Mouse (Mus musculus): ENCODE results near the gene Scin.
"Not testable (repeated sequence)": the region's sequence is repeated elsewhere in the genome, so short reads cannot be mapped to it uniquely, and the experiment has no call there.

Gene Scin

DNA sequence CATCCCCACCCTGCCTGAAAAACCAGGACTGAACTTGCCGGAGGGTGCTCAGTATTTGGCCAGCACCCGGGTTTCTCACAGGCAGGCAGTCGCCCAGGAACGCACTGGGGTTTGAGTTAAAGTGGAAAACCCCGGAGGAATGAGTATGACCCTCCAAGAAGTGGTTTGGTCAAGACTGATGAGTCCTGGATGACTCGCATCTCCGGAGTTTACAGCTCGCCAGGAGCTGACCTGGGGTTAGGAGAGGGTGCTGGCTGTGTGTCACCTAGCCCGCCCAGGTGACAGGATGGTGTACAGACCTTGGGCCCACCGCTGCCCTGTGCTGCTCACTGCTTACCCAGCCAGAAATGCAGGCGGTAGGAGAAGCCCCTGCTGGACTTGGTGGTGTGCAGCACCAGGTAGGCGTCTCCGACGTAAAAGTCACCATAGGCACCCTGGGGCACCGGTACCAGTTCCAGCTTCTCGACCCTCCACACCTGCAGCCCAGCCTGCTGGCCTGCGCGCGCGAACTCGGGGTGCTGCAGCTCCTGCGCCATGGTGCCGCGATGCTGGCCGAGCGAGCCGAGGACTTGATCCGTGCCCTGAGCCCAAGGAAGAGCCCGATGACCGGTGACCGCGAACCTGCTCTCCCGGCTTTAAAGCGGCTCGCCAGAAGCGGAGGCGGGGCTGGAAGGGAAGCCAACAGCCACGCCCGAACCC lies at the start of gene Scin:
TSS of gene Scin (minus strand) at position 656 of the 699 bp plus-strand sequence.
- DNase-seq (ENCODE audit: extremely low spot score, low spot score): peak; percentile 50

DNA sequence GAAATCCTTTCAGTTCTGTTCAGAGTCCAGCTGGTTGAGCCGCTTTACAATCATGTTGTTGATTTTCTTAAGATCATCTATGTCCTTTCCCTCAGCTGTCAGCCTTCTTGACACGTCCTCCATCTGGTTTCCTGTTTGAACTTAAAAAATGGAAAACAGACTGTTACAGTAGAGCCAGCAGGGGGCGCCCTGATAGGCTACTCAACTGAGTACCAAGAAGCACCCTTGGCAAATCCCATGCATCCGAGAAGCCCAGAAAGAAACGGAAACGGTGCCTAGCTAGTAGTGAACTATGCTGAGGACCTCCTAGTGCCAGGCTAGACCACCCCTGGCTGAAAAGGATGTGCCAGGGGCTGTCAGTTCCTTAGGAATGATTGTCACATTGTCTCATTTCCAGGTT lies 43.1 kb upstream of the Scin start:
- DNase-seq (ENCODE audit: extremely low spot score, low spot score): no peak

DNA sequence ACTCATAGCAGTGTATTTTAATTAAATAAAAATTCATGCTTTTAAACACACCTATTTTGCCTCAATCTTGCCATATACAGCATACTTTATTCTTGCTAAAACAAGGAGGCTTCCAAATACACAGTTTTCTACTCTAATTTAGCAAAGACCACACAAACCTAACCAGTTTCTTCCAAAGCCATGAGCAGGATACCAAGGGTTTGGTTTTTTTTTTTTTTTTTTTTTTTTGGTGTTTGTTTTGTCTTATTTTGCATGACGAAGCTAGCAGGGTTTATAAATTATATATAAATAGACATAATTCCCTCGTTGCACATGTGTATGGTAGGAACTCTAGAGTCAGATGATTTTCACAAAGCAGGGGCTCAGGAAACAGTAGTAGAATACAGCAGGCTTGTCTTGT lies 42.1 kb upstream of the Scin start:
- no peak for DNase-seq (ENCODE audit: extremely low spot score, low spot score)

DNA sequence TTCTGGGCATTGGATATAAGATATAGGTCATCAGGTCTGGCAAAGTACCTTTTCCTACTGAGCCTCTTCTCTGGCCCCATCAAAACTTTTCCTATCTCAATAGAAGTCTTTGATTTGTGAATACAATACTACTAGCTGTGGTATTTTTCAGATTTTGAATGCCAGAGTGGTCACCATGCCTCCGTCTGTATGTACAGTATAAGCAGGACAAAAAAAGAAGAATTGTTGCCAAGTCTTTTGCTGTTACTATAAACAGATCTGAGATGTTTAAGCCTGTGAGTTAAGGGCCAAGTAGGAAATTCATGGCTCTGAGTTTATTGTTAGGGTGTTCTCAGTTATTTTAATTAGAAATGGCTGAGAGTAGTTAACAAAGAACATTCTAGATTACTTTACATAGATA lies 41.1 kb upstream of the Scin start:
- DNase-seq (ENCODE audit: extremely low spot score, low spot score): not testable (repeated sequence)

DNA sequence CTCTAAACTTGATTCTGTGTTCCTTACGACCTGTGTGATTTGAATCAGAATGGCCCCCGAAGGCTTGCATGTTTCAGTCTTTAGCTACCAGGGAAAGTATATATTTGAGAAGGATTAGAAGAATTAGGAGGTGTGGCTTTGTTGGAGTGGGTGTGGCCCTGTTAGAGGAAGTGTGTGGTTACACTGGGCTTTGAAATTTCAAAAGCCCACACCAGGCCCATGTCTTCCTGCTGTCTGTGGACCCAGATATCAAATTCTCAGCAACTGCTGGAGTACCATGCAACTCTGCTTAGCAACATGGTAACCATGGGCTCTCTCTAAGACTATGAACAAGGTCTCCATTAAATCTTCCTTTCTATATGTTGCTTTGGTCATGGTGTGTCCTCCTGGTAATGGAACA lies 37.6 kb upstream of the Scin start:
- no peak for DNase-seq (ENCODE audit: extremely low spot score, low spot score)

DNA sequence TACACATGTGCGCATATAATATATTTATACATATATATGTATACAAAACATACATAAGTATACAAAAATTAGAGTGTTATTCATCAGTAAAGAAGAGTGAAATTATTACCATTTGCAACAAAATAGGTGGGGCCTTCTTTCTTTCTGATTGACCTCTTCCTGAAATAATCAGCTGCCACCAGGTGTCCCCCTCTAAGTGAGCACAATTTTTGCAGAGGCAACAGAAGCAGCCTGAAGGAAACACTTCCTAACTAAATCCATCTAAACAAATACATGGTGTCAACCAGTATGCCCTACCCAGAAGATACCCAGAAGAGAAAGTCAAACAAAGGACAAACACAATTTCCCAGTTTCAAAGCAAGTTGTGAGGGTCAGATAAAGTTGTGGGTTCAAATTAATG lies 35.6 kb upstream of the Scin start:
- DNase-seq (ENCODE audit: extremely low spot score, low spot score): no peak

DNA sequence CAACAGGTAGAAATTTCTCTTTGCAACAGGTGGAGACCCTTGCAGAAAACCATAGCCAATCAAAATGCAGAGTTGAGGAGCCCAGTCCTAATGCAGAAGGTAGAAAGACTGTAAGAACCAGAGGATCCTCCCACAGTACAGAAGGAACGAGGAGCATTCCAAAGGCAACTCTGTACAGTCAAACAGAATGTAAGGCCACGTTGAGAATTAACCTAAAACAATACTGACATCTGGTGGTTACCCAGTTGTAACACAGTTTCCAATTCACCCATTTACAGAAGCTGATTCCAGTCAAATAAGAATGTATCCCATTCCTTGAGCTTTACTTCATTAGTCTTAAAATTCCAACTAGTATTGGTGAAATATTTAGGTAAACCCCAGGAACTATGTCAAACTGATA lies 30.6 kb upstream of the Scin start:
- DNase-seq (ENCODE audit: extremely low spot score, low spot score): no peak

DNA sequence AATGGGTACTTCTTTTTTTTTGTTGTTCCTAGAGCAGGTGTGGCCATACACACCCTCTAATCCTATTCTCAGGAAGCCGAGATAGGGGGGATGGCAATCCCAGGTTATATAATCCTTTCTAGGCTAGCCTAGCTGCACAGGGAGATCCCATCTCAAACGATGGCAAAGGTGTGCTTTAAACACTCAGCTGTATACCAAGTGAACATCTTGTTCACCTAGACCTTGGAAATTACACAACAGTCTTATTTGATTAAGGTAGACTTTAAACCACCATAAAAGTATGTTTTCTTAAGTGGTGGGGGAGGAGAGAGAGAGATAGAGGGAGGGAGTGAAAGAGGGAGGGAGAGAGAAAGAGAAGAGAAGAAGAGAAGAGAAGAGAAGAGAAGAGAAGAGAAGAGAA lies 26.7 kb upstream of the Scin start:
- no peak for DNase-seq (ENCODE audit: extremely low spot score, low spot score)

DNA sequence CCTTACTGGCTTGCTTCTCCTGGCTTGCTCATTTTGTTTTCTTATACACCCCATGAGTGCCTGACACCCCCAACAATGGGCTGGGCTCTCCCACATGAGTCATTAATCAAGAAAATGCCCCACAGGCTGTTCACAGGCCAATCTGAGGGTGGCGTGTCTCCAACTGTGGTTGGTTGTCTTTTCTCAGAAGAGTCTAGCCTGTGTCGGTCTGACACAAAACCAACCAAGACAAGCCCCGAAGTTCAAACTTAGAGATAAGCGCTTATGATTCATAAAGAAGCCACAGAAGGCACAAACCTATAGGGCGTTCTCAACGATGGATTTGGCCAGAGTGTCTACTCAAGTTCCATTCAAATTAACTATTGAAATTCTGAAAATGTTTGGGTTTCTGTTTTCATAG lies 20.2 kb upstream of the Scin start:
- no peak for DNase-seq (ENCODE audit: extremely low spot score, low spot score)

DNA sequence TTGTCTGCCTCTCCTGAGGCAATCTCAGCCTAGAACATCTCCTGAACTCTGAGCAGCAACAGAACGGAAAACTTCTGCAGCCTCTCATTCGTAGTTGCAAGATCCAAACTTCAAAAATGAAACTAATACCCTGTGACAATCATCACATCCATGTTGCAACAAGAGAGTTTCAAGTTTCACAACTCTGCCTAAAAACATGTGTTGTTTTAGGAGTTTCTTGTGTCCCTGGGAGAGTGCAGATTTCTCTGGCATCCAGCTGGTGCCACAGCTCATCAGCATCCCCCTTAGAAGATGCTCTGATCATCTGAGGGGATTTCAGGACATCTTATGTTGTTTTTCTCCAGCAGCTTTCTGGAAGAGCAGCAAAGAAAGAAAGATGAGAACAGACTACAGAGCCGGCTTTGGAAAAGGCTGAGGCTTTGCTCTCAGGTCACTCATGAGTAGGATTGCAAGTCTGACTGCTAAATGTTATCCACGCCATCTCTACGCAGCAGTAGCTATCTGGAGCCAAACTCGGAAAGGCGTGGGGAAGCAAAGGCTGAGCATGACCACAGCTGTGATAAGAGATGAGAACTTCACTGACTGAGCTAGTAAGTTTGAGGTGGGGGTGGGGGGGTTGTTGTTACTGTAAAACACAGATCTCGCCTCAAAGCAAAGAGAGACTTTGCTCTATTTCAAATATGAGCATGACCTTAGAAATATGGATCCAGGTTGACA lies 18.5 kb upstream of the Scin start:
- DNase-seq (ENCODE audit: extremely low spot score, low spot score): no peak

DNA sequence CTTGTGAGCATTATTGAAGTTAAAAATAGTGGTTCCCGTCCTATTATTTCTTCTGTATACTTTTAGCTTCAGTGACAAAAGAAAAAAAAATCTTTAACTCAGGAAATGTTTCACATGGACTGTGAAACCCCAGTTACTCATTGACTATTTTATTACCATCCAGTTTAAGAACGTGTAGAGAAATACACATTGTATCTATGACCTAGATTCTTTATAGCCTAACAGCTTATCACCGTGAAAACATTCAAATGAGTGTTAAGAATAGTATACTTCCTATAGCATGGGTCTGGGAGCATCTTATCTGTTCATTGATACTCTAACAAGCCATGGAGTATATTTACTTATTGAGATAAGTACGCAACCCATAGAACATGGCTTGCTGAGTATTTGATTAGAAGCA lies 13.3 kb upstream of the Scin start:
- no peak for DNase-seq (ENCODE audit: extremely low spot score, low spot score)

DNA sequence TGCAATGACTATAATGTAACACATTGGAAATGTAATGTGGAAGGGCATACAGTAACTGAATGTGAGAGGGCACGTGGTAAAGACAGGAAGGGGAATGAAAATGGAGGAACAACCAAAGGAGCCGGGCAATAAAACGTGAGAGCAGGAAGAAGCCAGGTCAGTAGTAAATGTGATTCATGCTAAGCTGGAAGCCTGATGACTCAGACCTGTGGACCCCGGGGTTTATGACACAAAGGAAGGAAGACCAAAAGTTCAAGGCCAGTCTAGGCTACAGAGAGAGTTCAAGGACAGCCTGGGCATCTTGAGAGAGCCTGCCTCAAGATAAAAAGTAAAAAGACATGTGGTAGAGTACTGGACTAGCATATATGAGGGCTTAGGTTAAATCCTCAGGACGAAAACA lies 12.5 kb upstream of the Scin start:
- no peak for DNase-seq (ENCODE audit: extremely low spot score, low spot score)

DNA sequence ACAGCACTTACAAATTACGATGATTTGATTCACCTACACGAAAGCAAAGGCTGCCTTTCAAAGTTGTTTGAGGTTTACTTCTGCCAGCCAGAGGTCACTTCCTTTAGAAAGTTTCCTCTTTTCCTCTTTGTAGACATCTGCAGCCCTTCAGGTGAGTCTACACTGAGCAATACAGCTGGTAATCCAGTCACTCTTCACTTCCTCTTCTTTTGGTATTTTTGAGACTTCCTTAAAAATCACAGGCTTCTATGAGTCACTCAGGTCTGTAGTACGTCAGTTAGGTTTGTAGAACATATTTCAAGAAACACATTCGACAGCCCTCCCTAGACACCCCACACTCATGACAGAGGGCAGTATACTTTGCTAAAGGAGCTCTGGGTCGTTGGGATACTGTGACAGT lies 6.7 kb upstream of the Scin start:
- DNase-seq (ENCODE audit: extremely low spot score, low spot score): no peak

DNA sequence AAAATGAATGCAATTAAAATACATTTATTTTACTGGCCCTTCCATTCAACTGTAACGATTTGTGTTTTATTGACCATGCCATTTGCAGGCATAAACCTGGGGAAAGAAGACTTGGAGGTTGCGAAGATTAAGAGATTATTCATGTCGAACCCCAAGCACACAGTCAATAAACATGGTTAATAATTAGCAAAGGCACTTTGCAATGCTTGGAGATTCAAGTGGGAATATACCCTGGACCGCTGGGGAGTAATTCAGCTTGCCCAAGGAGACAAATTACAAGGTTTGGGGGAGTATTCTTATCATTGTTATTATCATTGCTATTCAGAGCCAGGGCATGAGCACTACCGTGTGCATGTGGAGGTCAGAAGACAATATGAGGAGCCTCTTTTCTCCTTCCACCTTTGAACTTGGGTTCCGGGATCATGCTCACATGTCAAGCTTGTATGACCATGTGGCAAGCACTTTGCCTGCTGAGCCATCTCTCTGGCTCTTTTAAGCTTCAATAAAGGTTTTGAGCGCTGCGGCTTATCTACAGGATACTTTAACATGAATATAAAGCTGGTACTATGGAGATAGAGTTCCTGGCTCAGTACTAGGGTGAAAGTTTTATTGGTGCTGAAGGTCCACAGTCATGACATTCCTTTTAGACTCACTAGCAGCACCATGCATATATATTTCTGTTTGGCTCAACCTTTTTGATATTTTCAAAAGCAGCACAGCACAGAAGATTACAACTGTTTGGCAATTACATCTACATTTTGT lies 5.6 kb upstream of the Scin start:
- no peak for DNase-seq (ENCODE audit: extremely low spot score, low spot score)

DNA sequence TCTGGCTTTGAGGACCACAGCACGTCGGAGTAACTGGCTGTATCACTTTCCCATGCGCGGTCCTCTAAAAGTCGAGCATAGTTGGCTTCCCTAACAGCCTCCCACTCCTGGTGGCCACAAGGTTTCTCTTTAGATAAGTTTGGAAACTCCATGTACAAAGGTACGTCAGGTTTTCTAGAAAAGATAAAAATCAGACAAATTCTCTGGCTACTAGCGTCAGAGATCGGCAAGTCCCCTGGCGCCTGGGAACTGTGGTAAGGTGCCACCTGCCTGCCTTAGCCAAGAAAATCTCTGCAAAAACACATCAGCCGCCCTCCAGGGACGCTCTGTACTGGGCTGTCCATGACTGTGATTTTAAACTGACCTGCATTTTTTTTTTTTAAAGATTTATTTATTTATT lies 501 bp upstream of the Scin start:
- DNase-seq (ENCODE audit: extremely low spot score, low spot score): no peak

DNA sequence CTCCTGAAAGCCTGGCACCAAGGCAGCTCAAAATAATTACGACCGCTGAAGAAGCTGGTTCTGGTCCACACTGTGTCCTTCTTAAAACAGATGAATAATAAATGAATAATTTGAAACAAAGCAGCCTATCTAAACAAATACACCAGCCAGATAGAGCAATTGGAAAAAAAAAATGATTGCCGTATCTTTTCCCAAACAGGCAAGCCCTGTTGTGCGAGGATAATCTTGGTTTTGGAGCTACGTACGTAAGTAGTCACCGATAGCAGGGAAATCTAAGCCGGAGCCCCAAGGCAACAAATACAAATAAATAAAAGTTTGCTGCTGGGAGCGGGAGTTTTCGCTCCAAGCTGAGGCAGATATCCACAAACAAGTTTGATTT lies 845 bp downstream of the Scin start:
- DNase-seq (ENCODE audit: extremely low spot score, low spot score): no peak

DNA sequence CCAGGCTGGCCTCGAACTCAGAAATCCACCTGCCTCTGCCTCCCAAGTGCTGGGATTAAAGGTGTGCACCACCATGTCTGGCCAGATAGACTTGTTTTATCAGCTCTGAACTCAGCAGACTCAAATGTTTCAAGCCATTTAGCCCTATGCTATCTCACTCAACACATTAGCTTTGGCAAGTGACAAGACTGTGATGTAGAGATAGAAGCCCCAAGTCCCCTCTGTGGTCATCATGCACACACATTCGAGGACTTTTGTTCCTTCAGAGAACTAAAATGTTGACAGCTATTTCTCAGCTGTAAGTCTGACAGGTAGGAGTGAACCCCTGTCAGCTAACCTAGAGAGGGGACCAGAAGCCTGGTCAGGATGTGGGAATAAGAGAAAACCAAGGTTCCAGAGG lies 15.2 kb downstream of the Scin start:
- DNase-seq (ENCODE audit: extremely low spot score, low spot score): no peak

DNA sequence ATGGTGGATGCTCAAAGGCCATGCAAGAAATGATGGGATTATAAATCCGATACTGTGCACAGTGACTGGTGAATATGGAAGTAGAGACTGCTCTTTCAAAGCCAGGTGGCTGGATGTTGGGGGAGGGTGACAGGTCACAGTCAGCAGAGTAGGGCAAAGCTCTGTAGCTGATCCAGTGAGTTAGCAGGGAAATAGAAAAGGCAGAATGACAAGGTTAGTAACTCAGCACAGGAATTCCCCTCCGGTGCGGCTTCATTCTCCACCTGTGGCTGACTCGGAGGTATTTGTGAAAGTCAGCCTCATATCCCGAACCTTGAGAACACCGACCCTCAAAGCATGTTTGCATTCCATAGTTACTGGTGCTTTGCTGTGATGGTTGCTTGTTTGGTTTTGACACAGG lies 17.0 kb downstream of the Scin start:
- no peak for DNase-seq (ENCODE audit: extremely low spot score, low spot score)

DNA sequence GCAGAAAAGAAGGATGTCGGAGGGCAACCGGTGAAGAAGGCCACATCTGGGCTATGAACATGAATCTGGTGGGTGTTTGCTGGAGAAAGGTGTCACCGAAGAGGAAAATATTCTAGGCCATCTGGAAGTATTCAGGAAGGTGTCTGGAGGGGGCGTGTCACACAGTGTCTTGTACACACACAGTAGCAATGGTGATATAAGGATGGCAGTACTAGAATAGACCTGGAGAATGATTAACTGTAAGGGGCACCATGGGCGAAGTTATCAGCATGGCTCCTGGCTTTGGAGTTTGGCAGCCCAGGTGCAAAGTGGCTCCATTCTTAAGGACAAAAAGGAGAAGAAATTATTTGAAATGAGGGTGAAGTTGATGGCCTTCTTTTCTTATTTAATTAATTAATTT lies 17.8 kb downstream of the Scin start:
- DNase-seq (ENCODE audit: extremely low spot score, low spot score): no peak

DNA sequence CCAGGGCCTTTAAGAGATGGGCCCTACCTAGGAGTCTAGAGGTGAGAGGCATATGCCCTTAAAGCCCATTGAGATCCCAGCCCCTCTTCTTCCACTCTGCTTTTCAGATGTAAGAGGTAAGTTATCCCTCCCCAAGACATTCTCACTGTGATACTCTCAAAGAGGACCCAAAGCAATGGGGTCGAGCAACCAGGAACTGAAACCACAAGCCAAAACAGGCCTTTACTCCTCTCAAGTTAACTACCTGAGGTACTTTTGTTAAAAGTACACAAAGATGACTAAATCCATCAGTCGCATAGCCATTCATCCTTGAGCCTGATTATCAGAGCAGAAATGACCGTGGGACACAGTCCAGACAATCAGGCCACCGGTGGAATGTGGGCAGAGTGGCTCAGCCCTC lies 19.1 kb downstream of the Scin start:
- DNase-seq (ENCODE audit: extremely low spot score, low spot score): no peak

DNA sequence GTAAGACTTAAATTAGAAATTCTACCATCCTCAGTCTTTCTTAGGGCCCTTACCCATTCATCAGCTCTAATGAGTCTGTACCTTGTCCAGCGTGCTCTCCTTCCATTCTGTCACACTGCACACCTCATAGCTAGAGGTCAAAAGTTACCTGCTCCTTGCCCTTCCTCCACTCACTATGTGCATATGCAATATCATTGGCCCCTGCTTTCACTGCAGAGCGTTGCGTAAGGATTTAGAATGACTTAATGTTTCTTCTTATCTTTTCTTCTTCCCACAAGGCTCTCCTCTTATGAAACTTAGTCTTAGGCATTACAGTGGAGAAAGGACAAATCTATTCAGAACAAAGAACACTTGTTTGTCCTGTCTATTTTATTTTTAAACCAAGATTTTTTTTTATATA lies 20.0 kb downstream of the Scin start:
- no peak for DNase-seq (ENCODE audit: extremely low spot score, low spot score)

DNA sequence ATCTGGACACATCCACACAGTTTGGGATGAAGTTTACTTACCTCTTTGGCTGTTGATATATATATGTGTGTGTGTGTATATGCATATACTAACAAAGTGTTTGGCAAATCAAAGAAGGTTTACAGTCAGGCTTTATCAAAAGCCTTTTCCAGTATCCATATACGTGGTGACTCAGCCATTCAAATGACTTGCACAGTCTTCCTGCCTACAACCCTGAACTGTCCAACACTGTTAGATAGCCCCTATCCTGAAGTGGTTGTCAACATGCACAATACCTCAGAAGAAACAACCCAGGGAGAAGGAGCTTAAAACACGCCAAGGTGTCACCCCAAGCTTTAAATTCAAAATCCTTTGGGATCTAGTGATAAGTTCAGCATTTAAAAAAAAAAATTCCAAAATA lies 20.4 kb downstream of the Scin start:
- no peak for DNase-seq (ENCODE audit: extremely low spot score, low spot score)

DNA sequence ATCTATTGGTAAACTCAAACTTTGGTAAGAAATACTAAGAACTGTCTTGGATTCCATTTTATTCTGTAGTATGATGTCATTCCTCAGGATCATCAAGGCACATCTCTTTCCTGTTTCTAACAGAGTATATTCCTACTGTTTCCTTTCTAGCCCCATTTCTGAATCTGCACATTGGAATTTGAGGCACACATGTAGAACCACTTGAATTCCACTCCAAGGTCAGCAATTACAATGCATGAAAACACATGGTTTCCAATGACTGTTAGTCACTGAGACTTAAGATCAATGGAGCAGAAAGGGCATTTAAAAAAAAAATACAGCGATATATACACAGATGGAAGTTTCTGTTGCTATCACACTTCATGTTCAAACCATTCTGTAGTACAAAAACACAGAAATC lies 24.8 kb downstream of the Scin start:
- no peak for DNase-seq (ENCODE audit: extremely low spot score, low spot score)

Measured in neural tube, embryonic 10.5 days (tissue).